Comparison of ENCODE assay signal across 10 mouse cellular contexts in genomic region chr5:103654780-103655179, GRCm38 (mm10). TPM values are rescaled to one million over a fixed set of nuclear protein-coding genes. Genes with fewer than 3 reads are reported as not detected.
DNase-seq lines count a peak whose midpoint lies in the region; ATAC-seq and TF ChIP-seq lines count a peak whose summit lies in the region.
"Had no signal": no experiment of that assay in that cellular context is flagged by ENCODE, and none has a peak within 500 bp of the region (broad histone marks: within the 10 kb centered on the region; RNA-seq: fewer than 3 reads in every experiment).

No protein-coding gene starts in this region.

- no peaks in the 10 kb centered on the region for H3K36me3 ChIP-seq in heart, postnatal 0 days (replicated peaks; ENCODE audit: control insufficient read depth, insufficient read depth, low read length)
- no peaks in the 10 kb centered on the region for H3K36me3 ChIP-seq in embryonic facial prominence, embryonic 10.5 days (replicated peaks)
- H3K36me3 ChIP-seq in hindbrain, postnatal 0 days (ENCODE audit: insufficient read depth, low read length), result no peaks in the 10 kb centered on the region
- no peaks in the 10 kb centered on the region for H3K36me3 ChIP-seq in midbrain, embryonic 16.5 days (ENCODE audit: control insufficient read depth, insufficient read depth, low read length)

- no peak overlapping the region for H3K27ac ChIP-seq in heart, postnatal 0 days (ENCODE audit: low read depth)
- no peak overlapping the region for H3K27ac ChIP-seq in embryonic facial prominence, embryonic 10.5 days (replicated peaks)
- no peak overlapping the region for H3K27ac ChIP-seq in hindbrain, postnatal 0 days
- no peak overlapping the region for H3K27ac ChIP-seq in midbrain, embryonic 16.5 days (ENCODE audit: low read length)

- no peak for DNase-seq in heart, postnatal 0 days (ENCODE audit: low spot score)
- DNase-seq in heart, adult 9 months (ENCODE audit: low spot score in 2 of 2), result no peak
- no peak for DNase-seq in embryonic facial prominence, embryonic 10.5 days (ENCODE audit: low spot score)
- no peak for DNase-seq in hindbrain, postnatal 0 days (ENCODE audit: low spot score)
- no peak for DNase-seq in thymus, postnatal 10 days (ENCODE audit: low spot score in 2 of 2)
- DNase-seq in kidney, adult 18-20 months, result no peak
- no peak for DNase-seq in urinary bladder, postnatal 25 days (ENCODE audit: low spot score)

- no peak overlapping the region for H3K9ac ChIP-seq in heart, postnatal 0 days (replicated peaks; ENCODE audit: low read depth, low read length)
- no peak overlapping the region for H3K9ac ChIP-seq in hindbrain, postnatal 0 days (replicated peaks; ENCODE audit: low read length)
- H3K9ac ChIP-seq in midbrain, embryonic 16.5 days (ENCODE audit: low read depth, low read length), result no peak overlapping the region

- no peak for TF ChIP-seq CTCF in heart, postnatal 0 days (IDR thresholded peaks at IDR 0.05; ENCODE audit: low read depth)
- TF ChIP-seq CTCF in hindbrain, postnatal 0 days (IDR thresholded peaks at IDR 0.05; ENCODE audit: low read depth), result no peak

- no peaks in the 10 kb centered on the region for H3K4me1 ChIP-seq in heart, postnatal 0 days (ENCODE audit: control insufficient read depth, insufficient read depth)
- H3K4me1 ChIP-seq in embryonic facial prominence, embryonic 10.5 days, result 0 out of 2 replicates have a peak, but pooled peaks cover 6% of the 10 kb centered on the region
- H3K4me1 ChIP-seq in hindbrain, postnatal 0 days (ENCODE audit: insufficient read depth, low read length), result no peaks in the 10 kb centered on the region
- no peaks in the 10 kb centered on the region for H3K4me1 ChIP-seq in midbrain, embryonic 16.5 days (ENCODE audit: control insufficient read depth, insufficient read depth, low read length)

- no peak for ATAC-seq in heart, postnatal 0 days (ENCODE audit: insufficient read depth, low read depth)
- ATAC-seq in hindbrain, postnatal 0 days, result no peak
- ATAC-seq in midbrain, embryonic 16.5 days, result no peak

- no peak overlapping the region for H3K4me3 ChIP-seq in heart, postnatal 0 days (ENCODE audit: low read depth, low read length)
- peak overlapping the region; percentile 65 for H3K4me3 ChIP-seq in embryonic facial prominence, embryonic 10.5 days
- no peak overlapping the region for H3K4me3 ChIP-seq in hindbrain, postnatal 0 days (ENCODE audit: low read length)
- H3K4me3 ChIP-seq in midbrain, embryonic 16.5 days (ENCODE audit: low read depth, low read length), result peak overlapping the region; percentile 62

- 0 out of 2 replicates have a peak, but pooled peaks cover 3% of the 10 kb centered on the region for H3K9me3 ChIP-seq in heart, postnatal 0 days (replicated peaks; ENCODE audit: control insufficient read depth, low read length)
- H3K9me3 ChIP-seq in embryonic facial prominence, embryonic 10.5 days, result no peaks in the 10 kb centered on the region
- H3K9me3 ChIP-seq in hindbrain, postnatal 0 days (ENCODE audit: low read length), result no peaks in the 10 kb centered on the region
- no peaks in the 10 kb centered on the region for H3K9me3 ChIP-seq in midbrain, embryonic 16.5 days (replicated peaks; ENCODE audit: control insufficient read depth, low read length, poor library complexity, severe bottlenecking)

- H3K4me2 ChIP-seq in heart, postnatal 0 days (ENCODE audit: low read depth, low read length), result peak overlapping the region; percentile 86; the same call in 1 of the 2 replicates
- peak overlapping the region; percentile 96 for H3K4me2 ChIP-seq in hindbrain, postnatal 0 days (ENCODE audit: low read depth, low read length)
- peak overlapping the region; percentile 98 for H3K4me2 ChIP-seq in midbrain, embryonic 16.5 days (ENCODE audit: low read length)

- TF ChIP-seq EP300 in heart, postnatal 0 days (IDR thresholded peaks at IDR 0.05; ENCODE audit: low read depth), result no peak

- WGBS in heart, postnatal 0 days, result 76% methylated on average over 4 of the region's 4 CpGs
- 78% methylated on average over 4 of the region's 4 CpGs for WGBS in embryonic facial prominence, embryonic 10.5 days
- 57% methylated on average over 4 of the region's 4 CpGs for WGBS in hindbrain, postnatal 0 days
- 66% methylated on average over 4 of the region's 4 CpGs for WGBS in midbrain, embryonic 16.5 days

- H3K27me3 ChIP-seq in heart, postnatal 0 days (ENCODE audit: control insufficient read depth, insufficient read depth, low read length), result no peaks in the 10 kb centered on the region
- peaks cover 4% of the 10 kb centered on the region; the same call in 1 of the 2 replicates for H3K27me3 ChIP-seq in embryonic facial prominence, embryonic 10.5 days (replicated peaks; ENCODE audit: low read depth, poor library complexity, severe bottlenecking)
- no peaks in the 10 kb centered on the region for H3K27me3 ChIP-seq in hindbrain, postnatal 0 days (ENCODE audit: insufficient read depth, low read length)
- H3K27me3 ChIP-seq in midbrain, embryonic 16.5 days (ENCODE audit: control insufficient read depth, insufficient read depth, low read depth, low read length), result no peaks in the 10 kb centered on the region

RNA-seq across cellular contexts. Expression of gene 1700016H13Rik, which starts 1.0 kb away (rescaled TPM):
- not detected in 2 replicates for total RNA-seq in heart, postnatal 0 days (2014; rRNA removed; ENCODE audit: low replicate concordance)
- polyA plus RNA-seq in heart, postnatal 0 days (2015; fragmentation: Nextera tagmentation; extraction: Ambion mirVana), result 0.21 and 0.33 TPM in 2 replicates
- 0.26 and 0.31 TPM in 2 replicates for polyA plus RNA-seq in embryonic facial prominence, embryonic 10.5 days (2016; fragmentation: Nextera tagmentation; extraction: Ambion mirVana)
- 0.37 TPM in 1 of 2 replicates, not detected in the other for total RNA-seq in hindbrain, postnatal 0 days (2014; rRNA removed)
- 0.13 TPM in 1 of 2 replicates, not detected in the other for polyA plus RNA-seq in hindbrain, postnatal 0 days (2015; fragmentation: Nextera tagmentation; extraction: Ambion mirVana)
- 0.29 and 0.34 TPM in 2 replicates for polyA plus RNA-seq in midbrain, embryonic 16.5 days (2015; fragmentation: Nextera tagmentation; extraction: Ambion mirVana)
- total RNA-seq: megakaryocyte-erythroid progenitor cell, adult 5-6 weeks had no signal
- polyA plus RNA-seq: inflammation-experienced regulatory T-cells, adult 6 months had no signal

RNA-seq across cellular contexts. Expression of gene Slc10a6, which starts 25.6 kb away (rescaled TPM):
- 9.6 and 14.9 TPM in 2 replicates for total RNA-seq in heart, postnatal 0 days (2014; rRNA removed; ENCODE audit: low replicate concordance)
- polyA plus RNA-seq in heart, postnatal 0 days (2015; fragmentation: Nextera tagmentation; extraction: Ambion mirVana), result 1.2 and 1.7 TPM in 2 replicates
- polyA plus RNA-seq in embryonic facial prominence, embryonic 10.5 days (2016; fragmentation: Nextera tagmentation; extraction: Ambion mirVana), result not detected in 2 replicates
- 0.18 and 0.63 TPM in 2 replicates for total RNA-seq in hindbrain, postnatal 0 days (2014; rRNA removed)
- 0.16 and 0.26 TPM in 2 replicates for polyA plus RNA-seq in hindbrain, postnatal 0 days (2015; fragmentation: Nextera tagmentation; extraction: Ambion mirVana)
- polyA plus RNA-seq in midbrain, embryonic 16.5 days (2015; fragmentation: Nextera tagmentation; extraction: Ambion mirVana), result 0.16 and 0.39 TPM in 2 replicates
- total RNA-seq: megakaryocyte-erythroid progenitor cell, adult 5-6 weeks had no signal

RNA-seq across cellular contexts. Expression of gene Aff1, which starts 37.4 kb away (rescaled TPM):
- 14.0 and 29.0 TPM in 2 replicates for total RNA-seq in heart, postnatal 0 days (2014; rRNA removed; ENCODE audit: low replicate concordance)
- polyA plus RNA-seq in heart, postnatal 0 days (2015; fragmentation: Nextera tagmentation; extraction: Ambion mirVana), result 5.4 and 6.5 TPM in 2 replicates
- polyA plus RNA-seq in embryonic facial prominence, embryonic 10.5 days (2016; fragmentation: Nextera tagmentation; extraction: Ambion mirVana), result 4.0 and 5.5 TPM in 2 replicates
- 4.0 and 4.1 TPM in 2 replicates for total RNA-seq in hindbrain, postnatal 0 days (2014; rRNA removed)
- 1.3 and 2.6 TPM in 2 replicates for polyA plus RNA-seq in hindbrain, postnatal 0 days (2015; fragmentation: Nextera tagmentation; extraction: Ambion mirVana)
- polyA plus RNA-seq in midbrain, embryonic 16.5 days (2015; fragmentation: Nextera tagmentation; extraction: Ambion mirVana), result 1.2 and 2.1 TPM in 2 replicates

Comparison
In these comparisons a context has a peak if more than half of its experiments do, and no peak if none do; other contexts are left out.
1. H3K4me3 ChIP-seq: peak in embryonic facial prominence, embryonic 10.5 days (single experiment) and midbrain, embryonic 16.5 days (single experiment); none in heart, postnatal 0 days (single experiment) and hindbrain, postnatal 0 days (single experiment).
2. Peak in every context shown above with its lines, with median percentiles within 50 percentile points of each other: H3K4me2 ChIP-seq.